Mouse (Mus musculus): ENCODE data around the gene Nr4a3.

DNA sequence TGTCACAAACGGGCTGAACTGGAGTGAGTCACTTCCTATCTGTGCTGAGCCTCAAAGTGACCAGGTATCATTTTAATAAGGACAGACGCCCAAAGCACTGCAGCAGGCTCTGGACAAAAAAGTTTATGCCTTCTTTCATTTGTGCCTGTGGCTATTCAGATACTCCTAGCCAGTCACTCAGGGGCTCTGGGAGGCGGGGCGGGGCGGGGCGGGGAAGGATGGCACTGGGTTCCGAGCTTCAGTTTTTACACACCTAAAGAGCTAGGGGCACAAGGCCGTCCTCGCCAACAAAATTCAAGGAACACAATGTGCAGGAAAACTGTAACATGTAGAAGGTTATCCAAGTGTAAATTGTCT lies 79.4 kb downstream of the Nr4a3 start:
- TF ChIP-seq GATA1 (IDR thresholded peaks at IDR 0.05; ENCODE audit: low read length) (no peak), TAL1 (IDR thresholded peaks at IDR 0.05; ENCODE audit: low read length) (no peak)

All from erythroblast, embryonic 14.5 days (primary cell).